Mouse (Mus musculus) cerebellum, adult 8-10 months (tissue): Measurements from ENCODE around the gene Cacng2.
"Not testable (repeated sequence)": the region's sequence is repeated elsewhere in the genome, so short reads cannot be mapped to it uniquely, and the experiment has no call there.

Source experiments
- DNase-seq: peaks from one replicate; pipeline ENCODE4 v3.0.0; 2022

Gene Cacng2

GRCm38 (mm10) chr15:78081384-78081783 lies 38.4 kb downstream of the Cacng2 start:
- no peak for DNase-seq

- DNase-seq, result no peak
Observed at GRCm38 (mm10) chr15:78080326-78080725, 39.5 kb downstream of the Cacng2 start.

- DNase-seq, result peak; percentile 65
Observed at GRCm38 (mm10) chr15:78078776-78079628, 40.8 kb downstream of the Cacng2 start.

- no peak for DNase-seq
Observed at GRCm38 (mm10) chr15:78078206-78078605, 41.6 kb downstream of the Cacng2 start.

GRCm38 (mm10) chr15:78075921-78076320 lies 43.9 kb downstream of the Cacng2 start:
- no peak for DNase-seq

GRCm38 (mm10) chr15:78073109-78073508 lies 46.7 kb downstream of the Cacng2 start:
- DNase-seq, result no peak

- no peak for DNase-seq
Observed at GRCm38 (mm10) chr15:78066475-78066874, 53.4 kb downstream of the Cacng2 start.

- DNase-seq, result no peak
Observed at GRCm38 (mm10) chr15:78065541-78065940, 54.3 kb downstream of the Cacng2 start.

- DNase-seq, result peak; percentile 54
Observed at GRCm38 (mm10) chr15:78064340-78064739, 55.5 kb downstream of the Cacng2 start.

- peak; percentile 32 for DNase-seq
Observed at GRCm38 (mm10) chr15:78062467-78062866, 57.4 kb downstream of the Cacng2 start.

GRCm38 (mm10) chr15:78056930-78057329 lies 62.9 kb downstream of the Cacng2 start:
- DNase-seq, result no peak

- no peak for DNase-seq
Observed at GRCm38 (mm10) chr15:78050682-78051081, 69.1 kb downstream of the Cacng2 start.

GRCm38 (mm10) chr15:78049933-78050332 lies 69.9 kb downstream of the Cacng2 start:
- DNase-seq, result no peak

- DNase-seq, result no peak
Observed at GRCm38 (mm10) chr15:78045842-78046241, 74.0 kb downstream of the Cacng2 start.

- DNase-seq, result peak; percentile 54
Observed at GRCm38 (mm10) chr15:78045314-78045713, 74.5 kb downstream of the Cacng2 start.

- DNase-seq, result peak; percentile 25
Observed at GRCm38 (mm10) chr15:78044826-78045225, 75.0 kb downstream of the Cacng2 start.

GRCm38 (mm10) chr15:78042706-78043105 lies 77.1 kb downstream of the Cacng2 start:
- peak; percentile 27 for DNase-seq

- DNase-seq, result no peak
Observed at GRCm38 (mm10) chr15:78037626-78038025, 82.2 kb downstream of the Cacng2 start.

GRCm38 (mm10) chr15:78036586-78036985 lies 83.2 kb downstream of the Cacng2 start:
- DNase-seq, result peak; percentile 92

GRCm38 (mm10) chr15:78029938-78030337 lies 89.9 kb downstream of the Cacng2 start:
- DNase-seq, result no peak

GRCm38 (mm10) chr15:78026521-78026920 lies 93.3 kb downstream of the Cacng2 start:
- no peak for DNase-seq

- DNase-seq, result no peak
Observed at GRCm38 (mm10) chr15:78024211-78024610, 95.6 kb downstream of the Cacng2 start.

- peak; percentile 41 for DNase-seq
Observed at GRCm38 (mm10) chr15:78014046-78014445, 105.8 kb downstream of the Cacng2 start.

- DNase-seq, result not testable (repeated sequence)
Observed at GRCm38 (mm10) chr15:78008206-78008605, 111.6 kb downstream of the Cacng2 start.

GRCm38 (mm10) chr15:78003929-78004328 lies 115.9 kb downstream of the Cacng2 start:
- peak; percentile 33 for DNase-seq
